In the genomic region with DNA sequence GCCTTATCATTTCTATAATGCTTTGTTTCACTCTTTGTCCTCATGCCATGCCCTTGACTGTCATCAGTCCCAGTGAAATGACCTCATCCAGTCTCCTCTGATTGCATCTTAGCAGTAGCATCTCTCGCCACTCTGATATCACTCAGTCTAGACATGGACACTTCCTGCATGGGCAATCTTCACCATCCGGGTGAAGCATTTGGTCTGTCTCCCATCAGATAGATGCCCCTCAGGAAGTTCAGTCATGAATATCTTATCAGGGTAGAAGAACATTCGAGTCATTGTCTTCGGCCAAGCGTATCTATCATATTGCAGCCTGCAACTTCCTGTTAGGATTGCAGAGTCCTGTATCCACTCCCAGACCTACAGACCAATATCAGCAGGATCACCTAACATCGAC, we compare ENCODE assay signal across 17 mouse cellular contexts.
"Had no signal": no experiment of that assay in that cellular context is flagged by ENCODE, and none has a peak within 500 bp of the region (broad histone marks: within the 10 kb centered on the region; RNA-seq: fewer than 3 reads in every experiment).

No protein-coding gene starts in this region.

- H3K9ac ChIP-seq: intestine, embryonic 15.5 days; kidney, embryonic 15.5 days; limb, embryonic 15.5 days; liver, embryonic 14.5 days; liver, postnatal 0 days; lung, embryonic 15.5 days had no signal

- H3K9me3 ChIP-seq: intestine, embryonic 15.5 days; kidney, embryonic 15.5 days; limb, embryonic 15.5 days; lung, embryonic 15.5 days had no signal

- H3K27me3 ChIP-seq: intestine, embryonic 15.5 days; kidney, embryonic 15.5 days; limb, embryonic 15.5 days; lung, embryonic 15.5 days had no signal

- H3K27ac ChIP-seq: intestine, embryonic 15.5 days; kidney, embryonic 15.5 days; limb, embryonic 15.5 days; liver, embryonic 14.5 days; lung, embryonic 15.5 days; stomach, postnatal 0 days had no signal

- H3K4me2 ChIP-seq: intestine, embryonic 15.5 days; kidney, embryonic 15.5 days; limb, embryonic 15.5 days; liver, embryonic 11.5 days; lung, embryonic 15.5 days; midbrain, embryonic 11.5 days had no signal

- DNase-seq: kidney, adult 11 months; kidney, adult 8-10 months; kidney, postnatal 10 days; kidney, postnatal 36 days; liver, postnatal 0 days; midbrain, embryonic 14.5 days; thymus, adult 2 months; thymus, postnatal 14 days; thymus, postnatal 4 days had no signal

- H3K4me3 ChIP-seq: intestine, embryonic 15.5 days; kidney, embryonic 15.5 days; limb, embryonic 15.5 days; lung, embryonic 15.5 days had no signal

- ATAC-seq: intestine, embryonic 15.5 days; liver, postnatal 0 days had no signal

- H3K4me1 ChIP-seq: intestine, embryonic 15.5 days; kidney, embryonic 15.5 days; limb, embryonic 15.5 days had no signal

- H3K36me3 ChIP-seq: intestine, embryonic 15.5 days; kidney, embryonic 15.5 days; limb, embryonic 15.5 days; lung, embryonic 15.5 days had no signal
